Mouse (Mus musculus): ENCODE data around the gene Hnrnpu.

DNA sequence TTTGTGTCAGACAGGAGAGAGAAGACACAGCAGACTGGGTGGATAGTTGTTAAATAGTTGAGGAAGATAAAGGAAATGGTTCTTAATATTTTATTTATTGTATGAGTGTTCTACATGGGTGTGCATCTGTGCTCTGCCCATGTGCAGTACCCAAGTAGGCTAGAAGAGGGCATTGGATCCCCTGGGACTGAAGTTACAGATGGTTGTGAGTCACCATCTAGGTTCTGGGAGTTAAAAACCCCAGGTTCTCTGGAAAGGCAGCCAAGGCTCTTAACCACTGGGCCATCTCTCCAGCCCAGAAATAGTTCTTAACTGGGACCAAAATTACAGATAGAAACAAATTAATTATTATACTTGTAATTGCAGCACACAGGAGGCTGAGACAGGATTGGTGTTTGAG, 37.8 kb upstream of the Hnrnpu start:
- TF ChIP-seq POLR2A (IDR thresholded peaks at IDR 0.05; ENCODE audit: control insufficient read depth, low read depth, low read length) (no peak), CTCF (IDR thresholded peaks at IDR 0.05; ENCODE audit: control insufficient read depth, insufficient read depth, insufficient replicate concordance, low read depth, low read length) (no peak)

All from testis, adult 2 months (tissue).